Mouse (Mus musculus): Measurements from ENCODE around the gene Pofut1.
"Not testable (repeated sequence)": the region's sequence is repeated elsewhere in the genome, so short reads cannot be mapped to it uniquely, and the experiment has no call there.

The Pofut1 gene

DNA sequence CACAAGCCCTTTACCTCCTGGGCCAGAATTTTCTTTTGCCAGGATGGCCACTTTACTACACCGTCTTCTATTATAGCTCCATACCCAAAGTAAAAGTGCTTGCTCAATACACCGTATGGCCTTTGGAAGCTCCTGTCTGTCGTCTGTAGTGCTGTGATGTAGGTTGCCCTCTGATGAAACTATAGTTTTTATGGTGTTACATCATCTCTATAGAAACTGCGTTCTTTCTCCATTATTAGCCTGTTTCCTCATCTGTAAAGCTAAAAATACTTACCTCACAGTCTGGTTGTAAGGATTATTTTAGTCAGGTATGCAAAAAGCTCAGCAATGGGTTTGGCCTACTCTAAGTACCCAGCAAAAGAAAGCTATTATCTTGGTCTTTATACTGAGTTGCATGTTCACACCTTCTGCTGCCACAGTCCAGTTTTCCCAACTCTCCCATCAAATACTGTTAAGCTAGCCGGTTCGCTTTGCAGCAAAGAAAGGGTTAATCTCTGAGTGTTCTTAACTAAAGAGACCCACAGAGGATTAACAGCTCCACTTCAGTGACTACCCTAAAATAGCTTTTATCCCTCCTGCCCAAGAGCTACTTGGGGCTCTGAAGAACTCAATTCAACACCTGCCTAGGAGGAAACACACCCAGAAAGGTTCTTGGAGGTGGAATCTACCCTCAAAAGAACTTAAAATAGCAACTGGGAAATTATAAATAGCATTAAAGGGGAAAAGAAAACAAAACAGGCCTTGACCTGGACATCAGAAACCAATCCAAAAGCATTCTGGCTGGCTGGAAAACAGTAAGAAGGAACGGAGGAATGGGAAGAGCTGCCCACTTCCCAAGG is 2.1 kb upstream of the Pofut1 start:
- DNase-seq, result no peak

- DNase-seq, result no peak
Measured at GRCm38 (mm10) chr2:153239860-153240480, 1.4 kb upstream of the Pofut1 start.

- DNase-seq, result no peak
Measured at GRCm38 (mm10) chr2:153240701-153241235, 565 bp upstream of the Pofut1 start.

DNA sequence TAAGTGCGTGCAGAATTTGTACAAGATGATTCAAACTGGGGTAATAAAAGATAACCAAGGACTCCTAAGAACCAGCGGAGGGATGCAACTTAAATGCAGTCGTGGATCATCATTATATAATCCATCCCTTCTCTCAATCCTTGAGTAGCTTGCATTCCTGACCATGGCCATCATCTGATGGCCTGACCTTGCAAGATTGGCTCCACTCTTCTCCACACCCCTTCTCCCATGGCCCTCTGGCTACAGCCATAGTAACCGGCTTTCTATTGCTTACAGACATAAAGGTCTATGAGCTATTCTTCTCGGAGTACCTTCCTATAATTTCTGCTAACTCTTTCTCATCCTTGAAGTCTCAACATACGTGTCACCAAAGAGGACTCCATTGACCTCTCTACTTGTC is 823 bp downstream of the Pofut1 start:
- no peak for DNase-seq

- DNase-seq, result no peak
Measured at GRCm38 (mm10) chr2:153249751-153250150, 8.4 kb downstream of the Pofut1 start.

GRCm38 (mm10) chr2:153256604-153257003 is 15.3 kb downstream of the Pofut1 start:
- DNase-seq, result no peak

- no peak for DNase-seq
Measured at GRCm38 (mm10) chr2:153259030-153259863, 17.9 kb downstream of the Pofut1 start.

- no peak for DNase-seq
Measured at GRCm38 (mm10) chr2:153259864-153260674, 18.7 kb downstream of the Pofut1 start.

GRCm38 (mm10) chr2:153263053-153263452 is 21.7 kb downstream of the Pofut1 start:
- DNase-seq, result no peak

DNA sequence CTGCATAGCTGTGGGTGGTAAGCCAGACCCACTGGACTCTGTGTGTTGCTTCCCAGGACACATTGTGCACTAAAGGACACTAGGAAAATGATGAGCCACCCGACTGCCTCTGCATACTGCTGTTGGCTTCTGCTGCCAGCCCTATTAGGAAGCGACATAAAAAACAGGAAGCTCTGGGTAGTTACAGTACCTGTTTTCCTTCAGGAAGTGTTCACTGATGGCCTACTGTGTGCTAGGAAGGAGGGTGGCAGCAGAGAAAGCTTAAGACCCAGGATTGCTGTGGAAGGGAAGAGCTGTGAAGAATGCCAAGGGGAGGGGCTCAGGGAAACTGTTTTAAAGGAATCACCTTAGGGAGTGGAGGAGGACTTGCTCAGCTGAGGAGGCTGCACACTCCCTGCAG is 26.0 kb downstream of the Pofut1 start:
- DNase-seq, result no peak

- DNase-seq, result not testable (repeated sequence)
Measured at GRCm38 (mm10) chr2:153270231-153270915, 29.0 kb downstream of the Pofut1 start.

- not testable (repeated sequence) for DNase-seq
Measured at GRCm38 (mm10) chr2:153274200-153274918, 33.0 kb downstream of the Pofut1 start.

GRCm38 (mm10) chr2:153274919-153275247 is 33.5 kb downstream of the Pofut1 start:
- DNase-seq, result no peak

- DNase-seq, result not testable (repeated sequence)
Measured at GRCm38 (mm10) chr2:153275577-153275976, 34.2 kb downstream of the Pofut1 start.

DNA sequence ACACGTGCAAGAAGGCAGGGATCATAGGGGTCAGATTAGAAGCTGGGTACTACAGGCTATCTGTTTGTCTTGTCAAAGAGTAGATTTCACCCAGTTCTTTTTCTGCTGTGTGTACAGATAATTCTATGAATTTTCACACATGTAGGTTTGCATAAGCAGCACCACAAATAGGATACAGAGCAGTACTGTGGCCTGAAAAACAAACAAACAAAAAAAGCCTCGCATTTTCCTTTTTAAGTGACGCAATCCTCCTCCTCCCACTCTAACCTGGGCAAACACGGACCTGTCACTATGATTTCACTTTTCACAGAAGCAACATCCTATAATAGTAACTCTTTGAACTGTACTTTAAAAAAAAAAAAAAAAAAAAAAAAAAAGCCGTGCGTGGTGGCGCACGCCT is 35.1 kb downstream of the Pofut1 start:
- no peak for DNase-seq

DNA sequence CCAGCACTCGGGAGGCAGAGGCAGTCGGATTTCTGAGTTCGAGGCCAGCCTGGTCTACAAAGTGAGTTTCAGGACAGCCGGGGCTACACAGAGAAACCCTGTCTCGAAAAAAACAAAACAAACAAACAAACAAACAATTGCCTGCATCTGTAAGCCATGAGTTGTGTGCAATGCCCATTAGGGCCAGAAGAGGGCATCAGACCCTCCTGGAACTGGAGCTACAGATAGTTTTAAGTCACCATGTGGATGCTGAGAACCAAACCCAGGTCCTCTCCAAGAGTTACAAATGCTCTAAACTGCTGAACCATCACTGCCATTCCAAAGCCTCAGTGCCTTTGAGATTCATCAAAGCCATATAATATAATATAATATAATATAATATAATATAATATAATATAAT is 35.5 kb downstream of the Pofut1 start:
- not testable (repeated sequence) for DNase-seq

GRCm38 (mm10) chr2:153278357-153278756 is 37.0 kb downstream of the Pofut1 start:
- DNase-seq, result no peak

GRCm38 (mm10) chr2:153283919-153284318 is 42.6 kb downstream of the Pofut1 start:
- DNase-seq, result no peak

- no peak for DNase-seq
Measured at GRCm38 (mm10) chr2:153286524-153286923, 45.2 kb downstream of the Pofut1 start.

- no peak for DNase-seq
Measured at GRCm38 (mm10) chr2:153287835-153288234, 46.5 kb downstream of the Pofut1 start.

Data from cerebellum, postnatal 36 days (tissue).